Mouse (Mus musculus): ENCODE results near the gene Itgax. TPM values are rescaled to one million over a fixed set of nuclear protein-coding genes. Genes with fewer than 3 reads are reported as not detected.

Gene Itgax
- total RNA-seq, 2 experiments from 2014 or later, result 0.09 to 0.18 TPM

DNA sequence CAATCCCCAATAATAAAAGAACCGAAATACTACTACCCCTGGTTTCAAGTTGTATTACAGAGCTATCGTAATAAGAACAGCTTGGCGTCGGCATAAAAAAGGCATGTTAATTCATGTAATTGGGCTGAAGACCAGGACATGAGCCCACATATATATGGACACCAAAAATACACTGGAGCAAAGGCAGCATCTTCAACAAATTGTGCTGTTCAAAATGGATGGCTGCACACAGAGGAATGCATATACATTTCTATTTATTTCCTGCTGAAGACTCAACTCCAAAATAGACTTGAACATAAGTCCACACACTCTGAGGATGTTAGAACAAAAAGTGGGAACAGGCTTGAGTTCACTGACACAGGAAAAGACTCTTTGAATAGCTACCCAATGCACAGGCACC lies 34.7 kb downstream of the Itgax start:
- no peak for DNase-seq

DNA sequence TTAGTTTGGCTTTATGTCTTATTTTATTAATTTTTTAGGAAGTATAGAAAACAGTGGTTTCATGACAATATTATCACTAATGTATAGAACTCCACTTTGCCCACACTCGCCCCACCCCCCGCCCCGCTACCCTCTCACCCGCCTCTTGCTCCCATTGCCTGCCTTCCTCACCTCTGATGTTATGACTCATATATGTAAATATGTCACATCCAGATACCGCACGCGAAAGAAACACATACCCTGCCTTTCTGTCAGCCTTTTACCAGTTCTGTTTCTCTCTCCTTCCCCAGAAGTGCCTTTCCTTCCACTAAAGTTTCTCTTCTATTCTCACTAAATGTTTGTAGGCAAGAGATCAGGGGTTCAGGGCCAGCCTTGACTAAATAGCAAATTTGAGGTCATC lies 37.0 kb downstream of the Itgax start:
- no peak for DNase-seq

DNA sequence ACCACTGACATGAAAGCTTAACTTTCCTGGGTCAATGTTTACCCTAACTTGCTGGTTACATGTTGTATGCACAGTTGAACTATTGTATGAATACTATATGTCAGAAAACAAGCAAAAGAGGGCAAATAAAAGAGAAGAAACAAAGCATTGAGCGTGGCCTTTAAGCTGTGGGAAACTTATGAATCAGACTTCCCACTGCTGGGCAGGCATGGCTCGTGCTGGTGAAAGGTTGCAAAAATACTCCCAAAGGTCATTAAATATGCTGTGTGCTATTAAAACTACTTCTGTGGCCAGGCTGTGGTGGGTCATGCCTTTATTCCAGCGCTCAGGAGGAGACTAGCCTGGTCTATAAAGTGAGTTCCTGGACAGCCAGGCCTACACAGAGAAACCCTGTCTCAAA lies 40.6 kb downstream of the Itgax start:
- no peak for DNase-seq

DNA sequence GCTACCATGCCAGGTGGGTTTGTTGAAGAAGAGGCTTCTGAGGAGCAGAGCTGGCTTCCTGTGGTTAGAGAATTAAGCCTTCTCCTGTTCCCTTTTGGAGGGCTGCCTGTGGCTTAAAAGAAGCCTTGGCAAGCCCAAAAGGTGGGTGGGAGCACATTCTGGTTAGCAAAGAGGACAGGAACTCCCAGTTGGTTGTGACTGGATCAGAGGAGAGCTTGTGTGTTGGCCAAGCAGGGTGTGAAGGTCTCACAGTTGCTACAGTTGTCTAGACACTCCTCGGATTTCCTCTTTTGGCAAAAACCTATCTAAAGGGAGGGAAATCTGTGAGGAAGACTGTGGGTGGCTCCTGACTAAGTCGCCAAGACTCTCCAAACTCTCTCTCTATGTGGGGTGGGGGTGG lies 49.0 kb downstream of the Itgax start:
- DNase-seq, result no peak

DNA sequence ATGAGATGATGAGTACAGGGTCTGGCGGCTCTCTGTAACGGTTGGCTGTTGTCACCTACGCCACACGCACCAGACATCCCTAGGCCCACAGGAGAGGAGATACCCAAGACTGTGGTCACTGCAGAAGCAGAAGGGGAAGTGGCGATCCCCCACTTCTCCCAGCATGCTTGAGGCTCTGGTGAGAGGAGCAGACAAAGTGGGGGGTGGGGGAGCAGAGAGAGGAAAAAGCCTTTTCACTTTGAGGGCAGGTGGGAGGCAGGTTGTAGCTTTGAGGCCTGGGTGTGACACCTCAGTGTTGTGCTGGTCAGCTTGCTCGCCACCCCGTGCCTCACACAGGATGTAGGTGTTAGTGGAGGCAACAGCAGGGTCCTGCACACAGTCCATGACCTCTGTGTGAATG lies 50.8 kb downstream of the Itgax start:
- no peak for DNase-seq

DNA sequence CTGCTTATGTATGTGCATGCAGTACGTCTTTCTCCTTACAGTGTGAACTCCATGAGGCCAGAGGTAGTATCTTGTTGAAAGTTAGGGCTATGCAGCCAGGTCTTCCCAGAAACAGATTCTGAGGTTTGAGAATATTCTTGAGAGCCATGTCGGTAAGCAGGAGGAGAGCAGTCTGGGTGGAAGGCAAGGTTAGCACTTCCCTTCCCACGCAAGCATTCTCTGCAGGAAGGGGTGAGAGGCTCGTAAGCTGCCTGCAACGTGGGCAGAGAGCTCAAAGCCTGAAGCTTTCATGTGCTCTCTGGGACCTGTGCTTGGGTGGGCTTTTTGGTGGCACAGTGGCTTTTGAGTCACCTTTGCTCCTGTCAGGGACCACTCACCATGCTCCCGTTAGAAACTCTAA lies 51.2 kb downstream of the Itgax start:
- no peak for DNase-seq

DNA sequence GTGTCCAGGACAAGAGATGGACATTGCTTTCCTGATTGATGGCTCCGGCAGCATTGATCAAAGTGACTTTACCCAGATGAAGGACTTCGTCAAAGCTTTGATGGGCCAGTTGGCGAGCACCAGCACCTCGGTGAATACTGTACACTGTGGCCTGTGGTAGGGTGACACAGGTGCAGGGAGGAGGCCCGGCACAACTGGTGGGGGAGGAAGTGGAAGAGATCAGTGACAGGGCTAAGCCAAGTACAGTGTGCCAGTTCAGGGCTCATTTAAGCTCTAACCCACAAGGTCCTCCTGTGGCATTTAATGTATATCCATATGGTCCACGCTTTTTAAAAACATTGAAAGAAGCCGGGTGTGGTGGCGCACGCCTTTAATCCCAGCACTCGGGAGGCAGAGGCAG lies 52.3 kb downstream of the Itgax start:
- DNase-seq, result no peak

Other genes starting within 250 kb of the Itgax start
- 1 to 10 TPM in 1 of 2 experiments, under 1 TPM in 1; 0.96 to 1.2 TPM for gene Prss53, start 238.6 kb upstream of the Itgax start, total RNA-seq (2021)
- not detected for gene Gm21974, start 234.1 kb upstream of the Itgax start, total RNA-seq (2021)
- gene Vkorc1, start 233.9 kb upstream of the Itgax start, total RNA-seq (2021), result 10 to 100 TPM; 36.8 to 48.9 TPM
- gene Bckdk, start 225.5 kb upstream of the Itgax start, total RNA-seq (2021), result 10 to 100 TPM; 84.9 to 89.6 TPM
- 10 to 100 TPM; 12.9 to 16.7 TPM for gene Kat8, start 217.0 kb upstream of the Itgax start, total RNA-seq (2021)
- gene Prss8, start 199.4 kb upstream of the Itgax start, total RNA-seq (2021), result not detected
- gene Prss36, start 182.8 kb upstream of the Itgax start, total RNA-seq (2021), result 1 to 10 TPM; 6.6 to 7.9 TPM
- gene Fus, start 162.1 kb upstream of the Itgax start, total RNA-seq (2021), result 100 to 1,000 TPM; 199 to 239 TPM
- 1 to 10 TPM; 3.3 to 4.9 TPM for gene Pycard, start 135.7 kb upstream of the Itgax start, total RNA-seq (2021)
- gene Trim72, start 125.6 kb upstream of the Itgax start, total RNA-seq (2021), result 100 to 1,000 TPM; 238 to 256 TPM
- gene Itgam, start 66.9 kb upstream of the Itgax start, total RNA-seq (2021), result 1 to 10 TPM; 1.5 to 3.4 TPM
- gene Gm49368, start 66.9 kb upstream of the Itgax start, total RNA-seq (2021), result not detected
- gene Itgad, start 24.8 kb downstream of the Itgax start, total RNA-seq (2021), result under 1 TPM in 1 of 2 experiments, not detected in 1; 0.09 TPM
- gene Cox6a2, start 76.8 kb downstream of the Itgax start, total RNA-seq (2021), result 100 to 1,000 TPM; 833 to 932 TPM
- 10 to 100 TPM; 10.7 to 14.7 TPM for gene Armc5, start 107.8 kb downstream of the Itgax start, total RNA-seq (2021)
- gene 9130023H24Rik, start 108.5 kb downstream of the Itgax start, total RNA-seq (2021), result 1 to 10 TPM; 3.5 to 4.6 TPM
- gene Tgfb1i1, start 117.3 kb downstream of the Itgax start, total RNA-seq (2021), result 10 to 100 TPM; 23.1 to 30.3 TPM
- not detected for gene Slc5a2, start 136.1 kb downstream of the Itgax start, total RNA-seq (2021)
- 10 to 100 TPM in 1 of 2 experiments, 1 to 10 TPM in 1; 7.0 to 11.9 TPM for gene BC017158, start 168.6 kb downstream of the Itgax start, total RNA-seq (2021)

All from gastrocnemius, postnatal 10 days (tissue).